Mouse (Mus musculus): ENCODE results near the gene Ebf1. TPM values are rescaled to one million over a fixed set of nuclear protein-coding genes. Genes with fewer than 3 reads are reported as not detected.

The Ebf1 gene
- polyA plus RNA-seq, 1 experiment from 2014 or later: 7.9 TPM

- Histone ChIP-seq H3K9me3 (ENCODE audit: control insufficient read depth, low read length) (no peaks in the 10 kb centered on the region), H3K4me3 (ENCODE audit: low read length) (no peak overlapping the region), H3K4me1 (ENCODE audit: control insufficient read depth, insufficient read depth, low read length) (no peaks in the 10 kb centered on the region; the same call in 1 of the 2 replicates), H3K36me3 (ENCODE audit: control insufficient read depth, insufficient read depth, low read length) (no peaks in the 10 kb centered on the region), H3K4me2 (ENCODE audit: low read depth, low read length) (no peak overlapping the region), H3K27me3 (replicated peaks; ENCODE audit: control insufficient read depth, insufficient read depth, low read length) (no peaks in the 10 kb centered on the region), H3K27ac (ENCODE audit: low read length) (no peak overlapping the region), H3K9ac (ENCODE audit: low read depth, low read length) (no peak overlapping the region)
- 75% methylated on average over 6 of the region's 6 CpGs for WGBS
- ATAC-seq: no peak
Measured at GRCm38 (mm10) chr11:44948541-44948940, 331.4 kb downstream of the Ebf1 start.

- no peak overlapping the region for H3K9ac ChIP-seq (ENCODE audit: low read depth, low read length)
- no peaks in the 10 kb centered on the region; the same call in 1 of the 2 replicates for H3K4me1 ChIP-seq (ENCODE audit: control insufficient read depth, insufficient read depth, low read length)
- no peaks in the 10 kb centered on the region for H3K9me3 ChIP-seq (ENCODE audit: control insufficient read depth, low read length)
- no peak overlapping the region for H3K27ac ChIP-seq (ENCODE audit: low read length)
- H3K36me3 ChIP-seq (ENCODE audit: control insufficient read depth, insufficient read depth, low read length): no peaks in the 10 kb centered on the region
- no peak for ATAC-seq
- no peak overlapping the region for H3K4me3 ChIP-seq (ENCODE audit: low read length)
- no peaks in the 10 kb centered on the region for H3K27me3 ChIP-seq (replicated peaks; ENCODE audit: control insufficient read depth, insufficient read depth, low read length)
- H3K4me2 ChIP-seq (ENCODE audit: low read depth, low read length): no peak overlapping the region
- WGBS: 74% methylated on average over 3 of the region's 3 CpGs
Measured at GRCm38 (mm10) chr11:44949140-44949539, 332.0 kb downstream of the Ebf1 start.

GRCm38 (mm10) chr11:44950319-44950718, 333.2 kb downstream of the Ebf1 start:
- H3K4me3 ChIP-seq (ENCODE audit: low read length): no peak overlapping the region
- no peak overlapping the region for H3K9ac ChIP-seq (ENCODE audit: low read depth, low read length)
- H3K9me3 ChIP-seq (ENCODE audit: control insufficient read depth, low read length): no peaks in the 10 kb centered on the region
- WGBS: 87% methylated on average over 9 of the region's 9 CpGs
- H3K4me1 ChIP-seq (ENCODE audit: control insufficient read depth, insufficient read depth, low read length): no peaks in the 10 kb centered on the region; the same call in 1 of the 2 replicates
- H3K27ac ChIP-seq (ENCODE audit: low read length): no peak overlapping the region
- H3K36me3 ChIP-seq (ENCODE audit: control insufficient read depth, insufficient read depth, low read length): no peaks in the 10 kb centered on the region
- no peak overlapping the region for H3K4me2 ChIP-seq (ENCODE audit: low read depth, low read length)
- H3K27me3 ChIP-seq (replicated peaks; ENCODE audit: control insufficient read depth, insufficient read depth, low read length): no peaks in the 10 kb centered on the region
- no peak for ATAC-seq

GRCm38 (mm10) chr11:44951506-44951905, 334.4 kb downstream of the Ebf1 start:
- 87% methylated on average over 4 of the region's 4 CpGs for WGBS
- no peaks in the 10 kb centered on the region for H3K27me3 ChIP-seq (replicated peaks; ENCODE audit: control insufficient read depth, insufficient read depth, low read length)
- H3K27ac ChIP-seq (ENCODE audit: low read length): no peak overlapping the region
- H3K9me3 ChIP-seq (ENCODE audit: control insufficient read depth, low read length): no peaks in the 10 kb centered on the region
- no peaks in the 10 kb centered on the region for H3K4me1 ChIP-seq (ENCODE audit: control insufficient read depth, insufficient read depth, low read length)
- H3K9ac ChIP-seq (ENCODE audit: low read depth, low read length): no peak overlapping the region
- H3K36me3 ChIP-seq (ENCODE audit: control insufficient read depth, insufficient read depth, low read length): no peaks in the 10 kb centered on the region
- no peak overlapping the region for H3K4me2 ChIP-seq (ENCODE audit: low read depth, low read length)
- no peak overlapping the region for H3K4me3 ChIP-seq (ENCODE audit: low read length)
- ATAC-seq: no peak

GRCm38 (mm10) chr11:44953337-44953736, 336.2 kb downstream of the Ebf1 start:
- Histone ChIP-seq H3K27ac (ENCODE audit: low read length) (no peak overlapping the region), H3K4me2 (ENCODE audit: low read depth, low read length) (no peak overlapping the region), H3K36me3 (ENCODE audit: control insufficient read depth, insufficient read depth, low read length) (no peaks in the 10 kb centered on the region), H3K9me3 (ENCODE audit: control insufficient read depth, low read length) (no peaks in the 10 kb centered on the region), H3K4me3 (ENCODE audit: low read length) (no peak overlapping the region), H3K4me1 (ENCODE audit: control insufficient read depth, insufficient read depth, low read length) (no peaks in the 10 kb centered on the region), H3K27me3 (replicated peaks; ENCODE audit: control insufficient read depth, insufficient read depth, low read length) (no peaks in the 10 kb centered on the region), H3K9ac (ENCODE audit: low read depth, low read length) (no peak overlapping the region)
- WGBS: 78% methylated on average over 1 of the region's 1 CpGs
- ATAC-seq: no peak

- WGBS: 87% methylated on average over 11 of the region's 11 CpGs
Measured at GRCm38 (mm10) chr11:44953863-44954262, 336.7 kb downstream of the Ebf1 start.

GRCm38 (mm10) chr11:44954362-44954761, 337.2 kb downstream of the Ebf1 start:
- Histone ChIP-seq H3K36me3 (ENCODE audit: control insufficient read depth, insufficient read depth, low read length) (no peaks in the 10 kb centered on the region), H3K27ac (ENCODE audit: low read length) (no peak overlapping the region), H3K4me2 (ENCODE audit: low read depth, low read length) (no peak overlapping the region), H3K4me1 (ENCODE audit: control insufficient read depth, insufficient read depth, low read length) (no peaks in the 10 kb centered on the region), H3K9me3 (ENCODE audit: control insufficient read depth, low read length) (no peaks in the 10 kb centered on the region), H3K9ac (ENCODE audit: low read depth, low read length) (no peak overlapping the region), H3K4me3 (ENCODE audit: low read length) (no peak overlapping the region), H3K27me3 (replicated peaks; ENCODE audit: control insufficient read depth, insufficient read depth, low read length) (no peaks in the 10 kb centered on the region)
- WGBS: 83% methylated on average over 7 of the region's 7 CpGs
- ATAC-seq: no peak

More at GRCm38 (mm10) chr11:44953863-44954262, 336.7 kb downstream of the Ebf1 start:
- Histone ChIP-seq H3K4me1 (ENCODE audit: control insufficient read depth, insufficient read depth, low read length) (no peaks in the 10 kb centered on the region), H3K9ac (ENCODE audit: low read depth, low read length) (no peak overlapping the region), H3K4me2 (ENCODE audit: low read depth, low read length) (no peak overlapping the region), H3K27ac (ENCODE audit: low read length) (no peak overlapping the region), H3K4me3 (ENCODE audit: low read length) (no peak overlapping the region), H3K36me3 (ENCODE audit: control insufficient read depth, insufficient read depth, low read length) (no peaks in the 10 kb centered on the region), H3K27me3 (replicated peaks; ENCODE audit: control insufficient read depth, insufficient read depth, low read length) (no peaks in the 10 kb centered on the region), H3K9me3 (ENCODE audit: control insufficient read depth, low read length) (no peaks in the 10 kb centered on the region)
- ATAC-seq: no peak

GRCm38 (mm10) chr11:44962746-44963440, 345.8 kb downstream of the Ebf1 start:
- no peaks in the 10 kb centered on the region for H3K4me1 ChIP-seq (ENCODE audit: control insufficient read depth, insufficient read depth, low read length)
- H3K9me3 ChIP-seq (ENCODE audit: control insufficient read depth, low read length): no peaks in the 10 kb centered on the region
- WGBS: 82% methylated on average over 14 of the region's 14 CpGs
- no peak overlapping the region for H3K9ac ChIP-seq (ENCODE audit: low read depth, low read length)
- H3K4me2 ChIP-seq (ENCODE audit: low read depth, low read length): no peak overlapping the region
- no peak overlapping the region for H3K27ac ChIP-seq (ENCODE audit: low read length)
- no peaks in the 10 kb centered on the region for H3K36me3 ChIP-seq (ENCODE audit: control insufficient read depth, insufficient read depth, low read length)
- no peak for ATAC-seq
- H3K4me3 ChIP-seq (ENCODE audit: low read length): no peak overlapping the region
- no peaks in the 10 kb centered on the region for H3K27me3 ChIP-seq (replicated peaks; ENCODE audit: control insufficient read depth, insufficient read depth, low read length)

GRCm38 (mm10) chr11:44969011-44969410, 351.9 kb downstream of the Ebf1 start:
- no peaks in the 10 kb centered on the region for H3K4me1 ChIP-seq (ENCODE audit: control insufficient read depth, insufficient read depth, low read length)
- no peak overlapping the region for H3K9ac ChIP-seq (ENCODE audit: low read depth, low read length)
- no peaks in the 10 kb centered on the region for H3K9me3 ChIP-seq (ENCODE audit: control insufficient read depth, low read length)
- ATAC-seq: no peak
- no peaks in the 10 kb centered on the region for H3K27me3 ChIP-seq (replicated peaks; ENCODE audit: control insufficient read depth, insufficient read depth, low read length)
- no peak overlapping the region for H3K4me3 ChIP-seq (ENCODE audit: low read length)
- no peaks in the 10 kb centered on the region for H3K36me3 ChIP-seq (ENCODE audit: control insufficient read depth, insufficient read depth, low read length)
- no peak overlapping the region for H3K27ac ChIP-seq (ENCODE audit: low read length)
- WGBS: 67% methylated on average over 4 of the region's 4 CpGs
- no peak overlapping the region for H3K4me2 ChIP-seq (ENCODE audit: low read depth, low read length)

GRCm38 (mm10) chr11:44974271-44974670, 357.2 kb downstream of the Ebf1 start:
- 87% methylated on average over 7 of the region's 7 CpGs for WGBS

More at GRCm38 (mm10) chr11:44974271-44974670, 357.2 kb downstream of the Ebf1 start:
- Histone ChIP-seq H3K4me3 (ENCODE audit: low read length) (no peak overlapping the region), H3K27me3 (replicated peaks; ENCODE audit: control insufficient read depth, insufficient read depth, low read length) (no peaks in the 10 kb centered on the region), H3K27ac (ENCODE audit: low read length) (no peak overlapping the region), H3K9me3 (ENCODE audit: control insufficient read depth, low read length) (no peaks in the 10 kb centered on the region), H3K9ac (ENCODE audit: low read depth, low read length) (no peak overlapping the region), H3K4me1 (ENCODE audit: control insufficient read depth, insufficient read depth, low read length) (0 out of 2 replicates have a peak, but pooled peaks cover 2% of the 10 kb centered on the region), H3K36me3 (ENCODE audit: control insufficient read depth, insufficient read depth, low read length) (no peaks in the 10 kb centered on the region), H3K4me2 (ENCODE audit: low read depth, low read length) (no peak overlapping the region)
- no peak for ATAC-seq
